Mouse (Mus musculus): ENCODE results near the gene Gprc5a.

The Gprc5a gene

DNA sequence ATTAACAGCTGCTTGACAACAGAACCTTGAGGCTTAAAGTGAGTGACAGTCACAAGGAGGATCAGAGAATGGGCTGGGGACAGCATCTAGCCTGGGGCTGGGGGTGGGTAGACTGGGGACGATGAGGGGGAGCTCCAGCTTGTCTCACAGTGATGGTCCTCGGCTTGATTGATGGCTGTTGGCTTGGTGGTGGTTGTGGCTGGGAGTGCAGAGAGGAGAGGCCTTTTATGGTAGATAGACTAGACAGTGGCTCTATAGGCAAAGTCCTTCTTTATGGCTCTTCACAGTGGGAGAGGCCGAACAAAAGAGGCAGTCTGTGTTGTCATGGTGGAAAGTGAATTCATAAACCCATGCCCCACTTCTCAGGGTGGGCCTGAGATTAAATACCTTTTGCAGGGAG, 10.8 kb downstream of the Gprc5a start:
- DNase-seq = no peak

DNA sequence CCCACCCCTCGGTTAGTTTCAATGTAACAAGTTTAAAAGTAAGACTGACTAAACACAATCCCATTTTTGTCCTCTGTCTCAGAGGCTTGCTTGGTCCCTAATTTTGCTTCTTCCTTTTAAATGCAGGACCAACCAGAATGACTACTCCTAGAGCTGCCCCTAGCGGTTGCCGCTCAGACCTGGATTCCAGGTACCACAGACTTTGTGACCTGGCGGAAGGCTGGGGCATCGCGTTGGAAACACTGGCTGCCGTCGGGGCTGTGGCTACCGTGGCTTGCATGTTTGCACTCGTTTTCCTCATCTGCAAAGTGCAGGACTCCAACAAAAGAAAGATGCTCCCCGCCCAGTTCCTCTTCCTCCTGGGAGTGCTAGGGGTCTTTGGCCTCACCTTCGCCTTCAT, 13.0 kb downstream of the Gprc5a start:
- DNase-seq = no peak

DNA sequence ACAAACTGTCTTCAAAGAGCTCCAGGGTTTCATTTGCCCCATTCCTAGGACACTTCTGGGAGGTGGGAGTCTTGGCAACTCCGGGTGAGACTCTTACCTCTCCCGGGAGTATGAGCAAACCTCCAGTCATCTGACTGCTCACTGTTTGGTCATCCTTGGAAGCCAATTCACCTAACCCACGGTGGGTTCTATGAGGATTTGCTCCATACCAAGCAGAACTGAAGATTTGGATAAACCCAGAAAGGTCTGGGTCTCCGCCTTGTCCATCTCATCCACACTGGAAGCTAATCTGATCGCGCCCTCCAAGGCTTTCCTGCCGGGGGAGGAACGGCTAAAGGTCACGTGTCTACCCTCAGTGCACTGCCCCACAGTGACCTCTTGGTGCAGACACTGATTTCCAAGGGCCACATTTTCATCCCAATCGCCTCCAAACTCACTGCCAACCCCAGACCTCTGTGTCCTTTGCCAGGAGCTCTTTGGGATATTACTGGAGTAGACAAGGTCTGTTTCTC, 18.6 kb downstream of the Gprc5a start:
- no peak for DNase-seq

DNA sequence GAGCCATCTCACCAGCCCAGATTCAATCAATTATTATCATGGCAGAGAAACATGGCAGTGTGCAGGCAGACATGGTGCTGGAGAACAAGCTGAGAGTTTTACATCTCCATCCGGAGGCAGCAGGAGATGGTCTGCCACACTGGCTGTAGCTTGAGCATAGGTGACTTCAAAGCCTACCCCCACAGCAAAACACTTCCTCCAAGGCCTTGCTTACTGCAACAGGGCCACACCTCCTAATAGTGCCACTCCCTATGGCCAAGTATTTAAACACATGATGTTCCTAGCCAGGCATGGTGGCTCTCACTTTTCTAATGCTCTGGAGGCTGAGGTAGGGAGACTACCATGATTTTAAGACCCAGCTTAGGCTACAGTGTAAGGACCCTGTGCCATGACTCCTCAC, 20.3 kb downstream of the Gprc5a start:
- DNase-seq = no peak

DNA sequence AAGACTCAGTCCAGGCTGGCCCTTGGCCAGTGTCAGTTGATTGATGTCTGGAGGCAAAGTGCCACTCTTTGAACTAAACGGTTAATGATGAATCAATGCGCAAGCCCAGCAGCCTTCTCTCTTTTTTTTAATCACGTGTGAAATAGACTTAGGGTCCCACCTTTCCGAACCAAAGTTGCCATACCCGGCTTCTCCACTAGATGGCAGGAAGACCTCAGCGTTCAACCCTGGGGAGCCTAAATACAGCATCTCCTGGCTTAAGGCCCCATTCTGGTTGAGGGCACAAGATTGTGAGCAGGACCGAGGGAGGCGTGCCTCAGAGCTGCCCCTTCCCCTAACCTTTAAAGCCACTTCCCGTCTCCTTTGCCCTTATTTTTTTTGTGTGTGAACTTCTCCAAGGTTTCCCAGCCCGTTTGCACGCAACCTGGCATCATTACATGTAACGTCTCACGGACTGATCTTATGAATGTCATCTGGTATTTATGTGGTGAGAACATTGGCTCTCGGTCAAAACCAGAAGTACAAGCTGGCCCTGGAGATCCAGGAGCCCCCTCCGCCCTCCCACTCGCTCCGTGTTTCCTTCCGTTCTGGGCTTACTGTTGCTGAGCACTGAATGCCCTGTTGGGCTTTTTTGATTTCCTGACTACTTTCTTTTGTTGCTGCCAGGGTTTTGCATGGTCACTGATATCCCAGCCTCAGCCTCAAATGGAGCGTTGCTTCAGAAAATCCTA, 22.4 kb downstream of the Gprc5a start:
- peak; percentile 65 for DNase-seq

DNA sequence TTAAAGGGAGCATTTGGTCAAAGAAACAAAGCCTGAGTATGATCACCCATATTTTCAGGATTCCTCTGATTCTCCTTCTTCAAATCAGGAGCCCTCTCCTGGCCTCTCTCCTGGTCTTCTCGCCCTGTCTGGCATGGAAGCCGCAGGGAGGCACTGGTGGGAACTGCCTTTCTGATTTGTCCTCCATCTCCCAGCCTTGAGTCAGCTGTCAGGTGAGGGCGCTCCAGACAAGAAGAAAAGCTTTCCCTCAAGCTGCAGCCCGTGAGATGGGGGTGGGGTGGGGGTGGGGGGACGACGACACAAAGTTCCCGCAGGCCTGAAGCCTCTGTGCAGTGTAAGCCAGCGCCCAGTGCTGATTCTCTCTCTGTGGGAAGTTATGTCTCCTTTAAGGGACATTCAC, 24.3 kb downstream of the Gprc5a start:
- DNase-seq = no peak

DNA sequence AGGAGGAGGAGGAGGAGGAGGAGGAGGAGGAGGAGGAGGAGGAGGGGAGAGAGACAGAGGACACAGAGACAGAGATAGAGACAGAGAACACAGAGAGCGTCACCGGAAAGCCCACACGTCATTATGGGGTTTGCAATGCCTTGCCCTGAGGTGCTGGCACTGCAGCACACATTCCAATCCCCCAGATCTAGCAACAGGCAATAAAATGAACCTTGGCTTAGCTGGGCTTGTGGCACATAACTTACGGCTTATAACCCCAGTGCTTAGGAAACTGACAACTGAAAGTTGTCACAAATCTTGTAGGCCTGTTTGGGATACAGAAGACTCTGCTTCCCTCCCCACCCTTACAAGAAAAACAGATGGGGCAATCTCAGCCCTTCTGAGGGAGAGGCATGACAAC, 25.2 kb downstream of the Gprc5a start:
- DNase-seq = no peak

DNA sequence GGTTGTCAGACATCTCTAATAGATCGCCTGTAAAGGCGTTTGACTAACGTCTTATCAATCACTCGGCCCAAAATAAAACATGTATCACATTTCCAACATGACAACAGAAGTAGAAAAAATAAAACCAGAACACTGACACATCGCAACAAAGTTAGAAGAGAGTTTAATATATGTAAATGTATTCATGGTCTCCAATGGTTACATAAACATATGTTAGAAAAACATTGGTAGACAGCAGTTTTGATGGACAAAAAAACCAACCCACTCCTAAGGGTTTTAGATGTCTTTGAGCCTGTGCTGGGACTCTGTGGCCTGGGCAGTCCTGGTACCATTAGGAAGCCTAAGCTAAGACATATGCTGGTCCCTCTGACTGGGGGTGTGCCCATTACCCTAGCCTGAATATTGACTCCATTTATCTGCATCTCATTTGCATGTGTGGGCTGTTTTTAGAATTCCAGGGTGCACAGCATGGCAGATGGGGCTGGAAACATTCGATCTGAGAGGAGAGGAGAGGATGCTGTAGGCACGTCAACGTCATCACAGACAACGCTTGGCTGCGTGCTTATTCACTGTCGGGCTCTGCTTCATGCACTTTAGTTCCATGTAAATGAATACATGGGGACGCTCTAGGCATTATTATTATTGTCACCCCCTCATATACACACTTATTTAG, 27.5 kb downstream of the Gprc5a start:
- no peak for DNase-seq

DNA sequence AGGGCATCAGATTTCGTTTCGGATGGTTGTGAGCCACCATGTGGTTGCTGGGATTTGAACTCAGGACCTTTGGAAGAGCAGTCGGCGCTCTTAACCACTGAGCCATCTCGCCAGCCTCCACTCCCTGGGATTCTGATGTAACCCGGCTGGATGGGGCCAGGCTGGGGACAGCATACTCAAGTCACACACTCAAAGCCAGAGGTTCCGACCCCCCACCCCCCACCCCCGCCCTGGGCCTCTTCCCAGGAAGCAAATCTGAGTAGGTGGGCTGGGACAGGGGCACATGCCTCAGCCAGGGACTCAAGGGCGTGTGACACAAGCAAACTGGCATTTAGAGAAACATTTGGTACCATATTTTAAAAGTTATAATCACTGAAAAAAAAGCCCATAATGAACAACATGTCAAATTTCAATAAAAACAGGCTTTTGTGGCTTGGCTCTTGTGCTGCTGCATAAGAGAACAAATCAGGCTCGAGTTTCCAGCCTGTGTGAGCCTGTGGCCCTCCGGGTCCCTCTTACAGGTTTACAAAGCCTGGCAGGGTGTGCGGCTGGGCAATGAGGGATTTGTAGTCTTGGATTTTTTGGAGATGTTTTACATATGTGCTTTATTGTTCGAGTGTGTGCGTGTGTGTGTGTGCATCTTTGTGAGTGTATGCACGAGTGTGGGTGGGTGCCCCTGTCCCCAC, 35.5 kb downstream of the Gprc5a start:
- DNase-seq = no peak

DNA sequence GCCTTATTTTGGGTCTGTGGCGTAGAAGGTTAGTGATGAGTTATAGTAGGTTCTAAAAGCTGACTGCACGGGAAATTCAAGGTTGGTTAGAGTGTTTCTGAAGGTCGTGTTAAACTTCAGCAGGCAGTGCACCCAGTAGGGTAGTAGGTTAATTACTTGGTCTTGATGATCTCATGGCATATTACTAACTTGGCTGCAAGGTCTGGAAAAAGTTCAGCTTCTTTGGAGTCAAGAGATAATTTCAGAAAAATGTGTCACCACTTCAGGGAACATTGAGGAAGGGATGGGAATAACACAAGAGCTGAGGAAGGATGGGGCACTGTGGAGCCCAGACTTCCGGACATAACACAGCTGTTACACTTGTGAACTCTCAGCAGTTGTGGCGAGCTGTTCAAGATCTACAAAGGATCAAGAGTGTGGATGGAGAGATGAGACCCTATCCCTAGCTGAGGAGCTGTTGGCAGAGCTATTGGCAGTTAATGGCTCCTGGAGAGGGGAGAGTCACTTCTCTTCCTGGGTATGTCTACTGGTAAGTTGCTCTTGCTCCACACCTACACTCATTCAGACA, 37.4 kb downstream of the Gprc5a start:
- DNase-seq = no peak

DNA sequence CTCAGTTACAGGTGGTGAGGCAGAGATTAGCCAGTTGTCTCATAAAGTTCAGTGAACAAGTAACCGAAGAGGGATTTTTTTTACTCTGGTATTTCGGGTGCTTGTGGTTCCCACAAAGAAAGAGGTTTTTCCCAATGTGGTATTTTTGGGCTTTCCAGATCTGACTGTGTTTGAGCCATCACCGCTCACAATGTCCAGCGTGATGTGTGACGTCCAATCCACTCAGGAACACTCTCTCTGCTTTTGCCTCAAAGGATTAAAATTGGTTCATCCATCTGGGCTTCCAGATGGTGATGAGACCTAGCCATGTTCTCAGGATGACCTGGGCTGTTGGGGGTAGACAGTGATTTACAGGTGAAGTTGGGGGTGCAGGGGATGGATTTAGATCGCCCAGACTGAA, 41.6 kb downstream of the Gprc5a start:
- DNase-seq = no peak

DNA sequence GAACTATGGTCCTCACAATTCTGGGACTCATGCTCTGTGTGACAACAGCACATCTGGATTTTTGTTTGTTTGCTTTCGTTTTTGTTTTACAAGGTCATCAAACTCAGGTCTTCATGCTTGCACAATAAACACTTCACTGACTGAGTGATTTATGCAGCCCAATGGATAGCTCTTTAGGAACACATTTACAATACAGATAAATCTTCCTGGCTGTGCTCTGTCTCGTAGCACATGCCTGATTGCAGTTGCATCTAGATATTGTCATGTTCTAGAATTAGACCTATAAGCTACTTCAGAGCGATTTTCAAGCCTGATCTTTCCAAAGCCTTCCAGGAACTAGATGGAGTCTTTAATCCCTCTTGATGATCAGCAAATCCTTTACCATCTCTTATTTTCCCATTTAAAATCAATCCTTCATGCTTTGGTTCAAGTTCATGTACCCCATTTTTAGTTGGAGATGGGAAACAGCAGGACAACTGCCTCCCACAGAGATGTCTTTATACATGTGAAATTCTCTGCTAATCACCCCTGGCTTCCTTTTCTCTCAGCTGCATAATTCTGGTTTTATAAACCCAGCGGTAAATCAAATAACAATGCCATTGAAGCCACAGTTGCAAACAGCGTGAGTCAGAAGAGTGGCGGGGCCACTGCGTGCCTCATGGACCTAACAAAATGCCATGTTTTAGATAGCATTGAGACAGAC, 47.1 kb downstream of the Gprc5a start:
- DNase-seq = no peak

DNA sequence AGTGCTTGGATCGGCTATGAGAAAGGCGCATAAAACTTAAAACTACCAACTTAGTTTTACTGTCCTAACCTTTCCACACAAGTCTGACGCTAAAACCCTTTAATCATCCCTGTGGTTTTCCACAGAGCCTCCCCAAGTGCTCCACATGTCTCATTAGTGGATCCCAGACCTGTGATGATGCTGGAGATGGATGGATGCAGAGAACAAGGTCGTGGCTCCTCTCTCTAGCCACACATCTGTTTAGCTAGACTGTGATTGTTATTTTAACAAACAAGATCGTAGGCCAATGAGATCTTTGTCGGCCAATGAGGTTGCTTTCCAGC, 47.6 kb downstream of the Gprc5a start:
- no peak for DNase-seq

DNA sequence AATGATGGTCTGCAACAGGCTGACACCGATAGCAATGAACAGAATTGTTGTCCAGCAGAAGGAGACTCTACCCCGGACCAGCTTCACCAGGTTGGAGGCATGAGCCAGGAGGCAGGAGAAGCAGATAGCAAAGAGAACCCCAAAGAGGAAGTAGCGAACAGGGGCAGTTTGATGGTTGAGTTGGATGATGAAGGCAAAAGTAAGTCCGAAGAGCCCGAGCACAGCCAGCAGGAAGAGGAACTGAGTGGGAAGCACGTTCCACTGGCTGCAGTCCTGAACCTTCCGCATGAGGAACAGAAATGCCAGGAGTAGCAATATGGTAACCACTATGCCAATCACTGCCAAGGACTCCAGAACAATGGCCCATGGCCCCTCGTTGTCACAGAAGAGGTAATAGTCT, 51.0 kb downstream of the Gprc5a start:
- no peak for DNase-seq

DNA sequence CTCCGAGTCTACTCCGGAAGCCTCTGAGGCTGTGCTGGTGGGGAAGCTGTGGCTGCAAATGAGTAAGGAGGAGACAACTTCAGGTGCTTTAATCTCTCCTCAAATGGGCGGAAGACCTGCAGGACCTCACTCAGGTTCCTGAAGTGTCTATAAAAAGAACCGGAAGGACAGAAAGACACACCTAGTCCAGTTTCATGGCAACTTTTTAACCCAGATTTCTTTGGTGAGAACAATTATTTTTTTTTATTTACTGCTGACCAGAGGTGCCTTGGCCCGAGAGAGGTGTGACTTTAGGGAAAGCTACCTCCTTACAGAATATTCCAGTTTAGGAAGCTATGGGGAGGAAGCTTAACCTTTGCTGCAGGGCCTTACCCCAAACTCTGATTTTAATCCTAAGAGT, 52.7 kb downstream of the Gprc5a start, which contains the start of gene Gprc5d:
TSS of gene Gprc5d (minus strand) at position 101 of the 400 bp plus-strand sequence.
- no peak for DNase-seq

DNA sequence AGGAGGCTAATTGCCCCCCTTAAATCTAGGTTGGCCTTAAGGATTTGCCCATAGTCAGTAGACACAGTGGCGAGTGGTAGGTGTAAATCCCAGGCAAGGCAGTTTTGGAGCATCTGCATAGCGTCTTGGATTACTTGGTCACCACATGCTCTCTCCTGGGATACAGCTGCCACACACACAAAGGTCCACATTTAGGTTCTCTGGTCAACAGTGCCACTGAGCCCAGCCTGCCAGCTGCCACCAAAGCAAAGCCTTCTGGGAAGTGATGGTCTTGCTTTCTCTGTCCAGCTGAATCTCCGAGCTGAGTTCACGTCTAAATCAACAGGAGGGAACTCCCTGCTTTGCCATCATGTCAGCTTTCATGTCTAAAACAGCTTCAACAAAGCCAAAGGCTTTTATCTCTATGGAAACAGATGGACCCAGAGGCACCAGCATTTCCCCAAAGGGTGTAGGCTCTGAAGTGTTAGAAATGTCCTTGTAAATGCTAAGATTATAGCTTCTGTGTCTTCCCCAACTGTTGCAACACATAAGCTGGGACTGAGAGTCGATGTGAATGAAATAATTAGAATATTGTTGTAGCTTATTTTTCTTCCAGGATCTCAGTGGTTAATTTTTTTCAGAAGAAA, 59.4 kb downstream of the Gprc5a start:
- no peak for DNase-seq

DNA sequence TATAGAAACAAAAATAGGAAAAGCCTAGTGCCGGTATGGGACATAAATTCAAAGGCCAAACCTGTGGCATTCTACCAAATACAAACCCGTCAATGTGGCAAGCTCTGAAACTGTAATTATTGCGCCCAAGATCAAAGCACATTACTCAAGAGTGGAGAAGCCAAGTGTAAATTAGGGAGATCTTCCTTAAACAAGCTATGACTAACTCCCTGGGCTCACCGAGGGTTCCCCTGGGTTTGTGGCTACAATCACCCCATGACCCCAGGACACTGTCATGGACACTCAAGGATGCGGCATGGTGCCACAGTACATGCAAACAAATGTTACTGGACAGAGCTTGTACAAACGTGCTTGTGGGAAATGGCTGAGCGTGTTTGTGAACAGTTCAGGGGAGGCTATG, 67.6 kb downstream of the Gprc5a start:
- no peak for DNase-seq

DNA sequence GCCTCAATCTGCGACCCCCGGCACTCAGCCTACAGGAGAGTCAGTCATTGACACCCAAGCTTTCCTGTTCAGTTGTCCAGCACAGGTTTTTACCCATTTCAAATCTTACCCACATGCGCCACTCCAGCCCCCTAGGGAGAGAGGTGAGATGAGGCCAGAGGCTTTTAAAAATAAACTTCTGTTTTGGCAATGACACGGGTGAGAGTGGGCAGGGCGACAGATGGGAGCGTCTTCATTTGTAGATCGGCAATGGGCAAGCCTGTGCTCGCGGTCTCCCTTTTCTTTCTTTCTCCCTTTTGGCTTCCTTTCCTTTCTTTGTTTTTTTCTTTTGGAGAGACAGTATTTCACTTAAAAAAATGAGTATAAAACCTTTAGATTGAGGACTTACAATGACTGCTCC, 68.0 kb downstream of the Gprc5a start:
- no peak for DNase-seq

All from cerebellum, adult 9-10 months (tissue).